Mouse (Mus musculus): ENCODE results near the gene Hsf5.

DNA sequence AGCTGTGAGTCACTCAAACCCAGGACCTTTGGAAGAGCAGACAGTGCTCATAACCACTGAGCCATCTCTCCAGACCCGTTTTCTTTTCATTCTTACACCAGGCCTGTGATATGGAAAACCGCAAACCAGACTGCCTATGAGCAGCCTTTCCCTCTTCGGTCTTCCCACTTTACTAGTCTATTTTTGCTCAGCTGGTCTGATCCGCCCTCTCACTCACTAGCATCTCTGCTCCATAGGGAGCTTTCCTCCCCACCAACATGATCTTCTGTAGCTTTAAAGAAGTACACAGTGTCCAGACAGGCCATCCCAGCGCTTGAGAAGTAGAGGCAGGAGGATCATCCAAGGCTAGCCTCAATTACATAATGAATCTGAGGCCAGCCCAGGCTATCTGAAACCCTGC, 92.0 kb downstream of the Hsf5 start:
- TF ChIP-seq POLR2A (IDR thresholded peaks at IDR 0.05; ENCODE audit: insufficient read depth, low read length) (no peak), CTCF (IDR thresholded peaks at IDR 0.05; ENCODE audit: low read depth, low read length) (no peak), EP300 (IDR thresholded peaks at IDR 0.05; ENCODE audit: insufficient read depth, low read depth, low read length) (no peak)
